Mouse (Mus musculus) induced T-regulatory cell, adult 2 months (primary cell): Measurements from ENCODE around the gene Psma2.
A peak's percentile ranks its signal among the peaks of the same experiment; 100 is the strongest.

ENCODE experiments used
- DNase-seq: peaks from one replicate; pipeline ENCODE4 v3.0.0-alpha.2; 2012; ENCODE audit warnings: low read depth

Psma2 gene

GRCm38 (mm10) chr13:14612926-14613529 is at the start of gene Psma2, which contains the start of gene Mrpl32:
Gene Psma2 (plus strand): TSS chr13:14613240.
Gene Mrpl32 (minus strand): TSS chr13:14613165.
- DNase-seq, result peak; percentile 99

- no peak for DNase-seq
Observed at GRCm38 (mm10) chr13:14574128-14574527, 38.9 kb upstream of the Psma2 start.

GRCm38 (mm10) chr13:14580392-14580791 is 32.6 kb upstream of the Psma2 start:
- no peak for DNase-seq

GRCm38 (mm10) chr13:14602744-14603143 is 10.3 kb upstream of the Psma2 start:
- DNase-seq, result no peak

- DNase-seq, result no peak
Observed at GRCm38 (mm10) chr13:14607616-14608015, 5.4 kb upstream of the Psma2 start.

GRCm38 (mm10) chr13:14612463-14612862 is 577 bp upstream of the Psma2 start:
- DNase-seq, result no peak

- peak; percentile 82 for DNase-seq
Observed at GRCm38 (mm10) chr13:14613553-14613952, 513 bp downstream of the Psma2 start.

- peak; percentile 88 for DNase-seq
Observed at GRCm38 (mm10) chr13:14618724-14619123, 5.7 kb downstream of the Psma2 start.

- peak; percentile 95 for DNase-seq
Observed at GRCm38 (mm10) chr13:14629726-14630641, 16.9 kb downstream of the Psma2 start, which contains the start of gene AW209491. Gene AW209491 (plus strand): TSS chr13:14630154.

GRCm38 (mm10) chr13:14639998-14640397 is 27.0 kb downstream of the Psma2 start:
- DNase-seq, result no peak

GRCm38 (mm10) chr13:14649301-14649700 is 36.3 kb downstream of the Psma2 start:
- DNase-seq, result peak; percentile 59

GRCm38 (mm10) chr13:14667107-14667506 is 54.1 kb downstream of the Psma2 start:
- DNase-seq, result no peak

GRCm38 (mm10) chr13:14670342-14670741 is 57.3 kb downstream of the Psma2 start:
- DNase-seq, result no peak

- no peak for DNase-seq
Observed at GRCm38 (mm10) chr13:14688955-14689354, 75.9 kb downstream of the Psma2 start.

GRCm38 (mm10) chr13:14716801-14717200 is 103.8 kb downstream of the Psma2 start:
- DNase-seq, result no peak

- no peak for DNase-seq
Observed at GRCm38 (mm10) chr13:14717755-14718154, 104.7 kb downstream of the Psma2 start.
